20 mouse cellular contexts compared by ENCODE assay signal in genomic region chr19:8738911-8739310, GRCm38 (mm10). TPM values are rescaled to one million over a fixed set of nuclear protein-coding genes. Genes with fewer than 3 reads are reported as not detected.
DNase-seq lines count a peak whose midpoint lies in the region; ATAC-seq lines count a peak whose summit lies in the region.
"Had no signal": no experiment of that assay in that cellular context is flagged by ENCODE, and none has a peak within 500 bp of the region (broad histone marks: within the 10 kb centered on the region; RNA-seq: fewer than 3 reads in every experiment).

No protein-coding gene starts in this region.

- no peak for DNase-seq in hindbrain, embryonic 10.5 days (ENCODE audit: low spot score)
- DNase-seq in hindbrain, embryonic 14.5 days (ENCODE audit: low spot score): no peak
- peak; percentile 72 for DNase-seq in midbrain, embryonic 11.5 days (ENCODE audit: low spot score, missing footprints)
- DNase-seq: adrenal gland, adult 2 months; adrenal gland, postnatal 10 days; adrenal gland, postnatal 25 days; cerebellum, adult 11 months; cerebellum, adult 18-20 months; cerebellum, adult 8-10 months; cerebellum, postnatal 14 days; cerebellum, postnatal 36 days; embryo, embryonic 11 days had no signal

- no peaks in the 10 kb centered on the region for H3K9me3 ChIP-seq in hindbrain, embryonic 10.5 days
- no peaks in the 10 kb centered on the region for H3K9me3 ChIP-seq in hindbrain, embryonic 14.5 days (ENCODE audit: control insufficient read depth, low read length)
- no peaks in the 10 kb centered on the region for H3K9me3 ChIP-seq in midbrain, embryonic 11.5 days (ENCODE audit: control insufficient read depth, low read length)
- no peaks in the 10 kb centered on the region for H3K9me3 ChIP-seq in midbrain, embryonic 16.5 days (replicated peaks; ENCODE audit: control insufficient read depth, low read length, poor library complexity, severe bottlenecking)
- H3K9me3 ChIP-seq: embryonic facial prominence, embryonic 13.5 days; embryonic facial prominence, embryonic 15.5 days; forebrain, embryonic 10.5 days; forebrain, embryonic 12.5 days had no signal

- H3K27ac ChIP-seq in hindbrain, embryonic 10.5 days: no peak overlapping the region
- H3K27ac ChIP-seq in hindbrain, embryonic 14.5 days: no peak overlapping the region
- H3K27ac ChIP-seq in midbrain, embryonic 11.5 days (ENCODE audit: low read depth, low read length): no peak overlapping the region
- no peak overlapping the region for H3K27ac ChIP-seq in midbrain, embryonic 16.5 days (ENCODE audit: low read length)
- H3K27ac ChIP-seq: embryonic facial prominence, embryonic 13.5 days; embryonic facial prominence, embryonic 15.5 days; forebrain, embryonic 10.5 days; forebrain, embryonic 12.5 days had no signal

- ATAC-seq in hindbrain, embryonic 14.5 days (ENCODE audit: low FRiP score): no peak
- ATAC-seq in midbrain, embryonic 11.5 days (ENCODE audit: low FRiP score): no peak
- no peak for ATAC-seq in midbrain, embryonic 16.5 days
- ATAC-seq: forebrain, embryonic 14.5 days; forebrain, embryonic 16.5 days had no signal

- WGBS in hindbrain, embryonic 10.5 days: 95% methylated on average over 7 of the region's 7 CpGs
- 92% methylated on average over 7 of the region's 7 CpGs for WGBS in hindbrain, embryonic 14.5 days
- WGBS in midbrain, embryonic 11.5 days: 90% methylated on average over 7 of the region's 7 CpGs
- 90% methylated on average over 7 of the region's 7 CpGs for WGBS in midbrain, embryonic 16.5 days

- no peak overlapping the region for H3K9ac ChIP-seq in hindbrain, embryonic 14.5 days
- no peak overlapping the region for H3K9ac ChIP-seq in midbrain, embryonic 11.5 days (ENCODE audit: low read length)
- H3K9ac ChIP-seq in midbrain, embryonic 16.5 days (ENCODE audit: low read depth, low read length): no peak overlapping the region
- H3K9ac ChIP-seq: embryonic facial prominence, embryonic 13.5 days; embryonic facial prominence, embryonic 15.5 days; forebrain, embryonic 12.5 days had no signal

- H3K4me1 ChIP-seq in hindbrain, embryonic 10.5 days (replicated peaks): peaks cover 33% of the 10 kb centered on the region
- H3K4me1 ChIP-seq in hindbrain, embryonic 14.5 days (replicated peaks; ENCODE audit: control insufficient read depth, insufficient read depth, low read length): peaks cover 28% of the 10 kb centered on the region
- peaks cover 16% of the 10 kb centered on the region for H3K4me1 ChIP-seq in midbrain, embryonic 11.5 days (ENCODE audit: control insufficient read depth, insufficient read depth, low read length)
- H3K4me1 ChIP-seq in midbrain, embryonic 16.5 days (ENCODE audit: control insufficient read depth, insufficient read depth, low read length): peaks cover 36% of the 10 kb centered on the region

- H3K27me3 ChIP-seq in hindbrain, embryonic 10.5 days (ENCODE audit: insufficient read depth, poor library complexity, severe bottlenecking): no peaks in the 10 kb centered on the region
- H3K27me3 ChIP-seq in hindbrain, embryonic 14.5 days (ENCODE audit: control insufficient read depth, insufficient read depth, low read length): no peaks in the 10 kb centered on the region
- no peaks in the 10 kb centered on the region for H3K27me3 ChIP-seq in midbrain, embryonic 11.5 days (ENCODE audit: control insufficient read depth, insufficient read depth, low read length)
- H3K27me3 ChIP-seq in midbrain, embryonic 16.5 days (ENCODE audit: control insufficient read depth, insufficient read depth, low read depth, low read length): no peaks in the 10 kb centered on the region
- H3K27me3 ChIP-seq: embryonic facial prominence, embryonic 13.5 days; embryonic facial prominence, embryonic 15.5 days; forebrain, embryonic 12.5 days had no signal

- H3K4me3 ChIP-seq in hindbrain, embryonic 10.5 days: 0 out of 2 replicates have a peak overlapping the region, but pooled peaks have one; percentile 2
- no peak overlapping the region for H3K4me3 ChIP-seq in hindbrain, embryonic 14.5 days (replicated peaks; ENCODE audit: low read length)
- H3K4me3 ChIP-seq in midbrain, embryonic 11.5 days (ENCODE audit: low read depth, low read length): no peak overlapping the region
- no peak overlapping the region for H3K4me3 ChIP-seq in midbrain, embryonic 16.5 days (ENCODE audit: low read depth, low read length)
- H3K4me3 ChIP-seq: embryonic facial prominence, embryonic 13.5 days; embryonic facial prominence, embryonic 15.5 days; erythroblast, embryonic 14.5 days; forebrain, embryonic 10.5 days; forebrain, embryonic 12.5 days had no signal

- peaks cover 49% of the 10 kb centered on the region for H3K36me3 ChIP-seq in hindbrain, embryonic 10.5 days
- peaks cover 41% of the 10 kb centered on the region for H3K36me3 ChIP-seq in hindbrain, embryonic 14.5 days (replicated peaks; ENCODE audit: control insufficient read depth, insufficient read depth)
- peaks cover 8% of the 10 kb centered on the region; the same call in 1 of the 2 replicates for H3K36me3 ChIP-seq in midbrain, embryonic 11.5 days (ENCODE audit: control insufficient read depth, insufficient read depth, low read length)
- H3K36me3 ChIP-seq in midbrain, embryonic 16.5 days (ENCODE audit: control insufficient read depth, insufficient read depth, low read length): peaks cover 10% of the 10 kb centered on the region

- H3K4me2 ChIP-seq in hindbrain, embryonic 14.5 days (replicated peaks): no peak overlapping the region
- H3K4me2 ChIP-seq in midbrain, embryonic 11.5 days: no peak overlapping the region
- no peak overlapping the region for H3K4me2 ChIP-seq in midbrain, embryonic 16.5 days (ENCODE audit: low read length)
- H3K4me2 ChIP-seq: embryonic facial prominence, embryonic 13.5 days; embryonic facial prominence, embryonic 15.5 days; forebrain, embryonic 12.5 days had no signal

RNA-seq across cellular contexts. Expression of gene 1700092M07Rik, which starts 1.6 kb away (rescaled TPM):
- 2.8 and 2.9 TPM in 2 replicates for polyA plus RNA-seq in hindbrain, embryonic 10.5 days (2016; fragmentation: Nextera tagmentation; extraction: Ambion mirVana)
- 0.84 and 0.90 TPM in 2 replicates for polyA plus RNA-seq in hindbrain, embryonic 14.5 days (2014; fragmentation: Nextera tagmentation; extraction: Ambion mirVana)
- 1.5 and 2.7 TPM in 2 replicates for polyA plus RNA-seq in midbrain, embryonic 11.5 days (2014; fragmentation: Nextera tagmentation; extraction: Ambion mirVana)
- 1.2 and 1.8 TPM in 2 replicates for polyA plus RNA-seq in midbrain, embryonic 16.5 days (2015; fragmentation: Nextera tagmentation; extraction: Ambion mirVana)
- polyA plus RNA-seq: adrenal gland, adult 2 months; erythroblast, embryonic 14.5 days had no signal

RNA-seq across cellular contexts. Expression of gene Stx5a, which starts 2.3 kb away (rescaled TPM):
- 95.6 and 106 TPM in 2 replicates for polyA plus RNA-seq in hindbrain, embryonic 10.5 days (2016; fragmentation: Nextera tagmentation; extraction: Ambion mirVana)
- 102 and 103 TPM in 2 replicates for polyA plus RNA-seq in hindbrain, embryonic 14.5 days (2014; fragmentation: Nextera tagmentation; extraction: Ambion mirVana)
- 85.6 and 94.7 TPM in 2 replicates for polyA plus RNA-seq in midbrain, embryonic 11.5 days (2014; fragmentation: Nextera tagmentation; extraction: Ambion mirVana)
- polyA plus RNA-seq in midbrain, embryonic 16.5 days (2015; fragmentation: Nextera tagmentation; extraction: Ambion mirVana): 122 and 123 TPM in 2 replicates

RNA-seq across cellular contexts. Expression of gene Wdr74, which starts 3.3 kb away (rescaled TPM):
- polyA plus RNA-seq in hindbrain, embryonic 10.5 days (2016; fragmentation: Nextera tagmentation; extraction: Ambion mirVana): 112 and 115 TPM in 2 replicates
- 80.7 and 80.8 TPM in 2 replicates for polyA plus RNA-seq in hindbrain, embryonic 14.5 days (2014; fragmentation: Nextera tagmentation; extraction: Ambion mirVana)
- polyA plus RNA-seq in midbrain, embryonic 11.5 days (2014; fragmentation: Nextera tagmentation; extraction: Ambion mirVana): 74.2 and 83.7 TPM in 2 replicates
- polyA plus RNA-seq in midbrain, embryonic 16.5 days (2015; fragmentation: Nextera tagmentation; extraction: Ambion mirVana): 93.1 and 95.9 TPM in 2 replicates

RNA-seq across cellular contexts. Expression of gene Slc3a2, which starts 15.7 kb away (rescaled TPM):
- 128 and 146 TPM in 2 replicates for polyA plus RNA-seq in hindbrain, embryonic 10.5 days (2016; fragmentation: Nextera tagmentation; extraction: Ambion mirVana)
- 161 and 174 TPM in 2 replicates for polyA plus RNA-seq in hindbrain, embryonic 14.5 days (2014; fragmentation: Nextera tagmentation; extraction: Ambion mirVana)
- polyA plus RNA-seq in midbrain, embryonic 11.5 days (2014; fragmentation: Nextera tagmentation; extraction: Ambion mirVana): 139 and 142 TPM in 2 replicates
- 176 and 182 TPM in 2 replicates for polyA plus RNA-seq in midbrain, embryonic 16.5 days (2015; fragmentation: Nextera tagmentation; extraction: Ambion mirVana)

RNA-seq across cellular contexts. Expression of gene Nxf1, which starts 18.0 kb away (rescaled TPM):
- 233 and 249 TPM in 2 replicates for polyA plus RNA-seq in hindbrain, embryonic 10.5 days (2016; fragmentation: Nextera tagmentation; extraction: Ambion mirVana)
- 120 and 125 TPM in 2 replicates for polyA plus RNA-seq in hindbrain, embryonic 14.5 days (2014; fragmentation: Nextera tagmentation; extraction: Ambion mirVana)
- 209 and 235 TPM in 2 replicates for polyA plus RNA-seq in midbrain, embryonic 11.5 days (2014; fragmentation: Nextera tagmentation; extraction: Ambion mirVana)
- 146 and 169 TPM in 2 replicates for polyA plus RNA-seq in midbrain, embryonic 16.5 days (2015; fragmentation: Nextera tagmentation; extraction: Ambion mirVana)
